Mouse (Mus musculus) T-helper 17 cell (primary cell): ENCODE results near the gene Exoc3l2.

ENCODE experiments used
- in situ Hi-C, 2 experiments: fragments of 300-600 bp; cut with MboI, MseI; formaldehyde crosslinking; loops; 1 replicate in 1 of 2; 2 replicates in 1 of 2; pipeline ENCODE4 v1.15.1; 2025; ENCODE audit warnings: high pct_unique_total_duplicates in 2 of 2

The Exoc3l2 gene

GRCm38 (mm10) chr7:19523017-19523756 lies 60.1 kb downstream of the Exoc3l2 start:
- in situ Hi-C loops: no loop called here

- in situ Hi-C loops: no loop called here
Measured at GRCm38 (mm10) chr7:19523757-19524419, 60.8 kb downstream of the Exoc3l2 start.

- in situ Hi-C loops: no loop called here
Measured at GRCm38 (mm10) chr7:19524420-19525104, 61.4 kb downstream of the Exoc3l2 start.

GRCm38 (mm10) chr7:19525105-19525481 lies 62.0 kb downstream of the Exoc3l2 start:
- in situ Hi-C loops: no loop called here

- in situ Hi-C loops: no loop called here
Measured at GRCm38 (mm10) chr7:19531077-19531476, 67.9 kb downstream of the Exoc3l2 start.

GRCm38 (mm10) chr7:19532240-19532639 lies 69.1 kb downstream of the Exoc3l2 start:
- in situ Hi-C loops: no loop called here

GRCm38 (mm10) chr7:19534676-19535075 lies 71.5 kb downstream of the Exoc3l2 start:
- in situ Hi-C loops: no loop called here

GRCm38 (mm10) chr7:19540771-19541566 lies 77.8 kb downstream of the Exoc3l2 start:
- in situ Hi-C loops: no loop called here

GRCm38 (mm10) chr7:19541681-19542154 lies 78.6 kb downstream of the Exoc3l2 start:
- in situ Hi-C loops: no loop called here

- in situ Hi-C loops: no loop called here
Measured at GRCm38 (mm10) chr7:19542155-19542691, 79.1 kb downstream of the Exoc3l2 start.

GRCm38 (mm10) chr7:19543584-19543983 lies 80.5 kb downstream of the Exoc3l2 start:
- in situ Hi-C loops: no loop called here

GRCm38 (mm10) chr7:19546007-19546406 lies 82.9 kb downstream of the Exoc3l2 start:
- in situ Hi-C loops: no loop called here
